8 mouse cellular contexts compared by ENCODE assay signal in genomic region chr4:95636937-95637749, GRCm38 (mm10).
DNase-seq lines count a peak whose midpoint lies in the region; ATAC-seq and TF ChIP-seq lines count a peak whose summit lies in the region.

No protein-coding gene starts in this region.

- H3K36me3 ChIP-seq in forebrain, postnatal 0 days (ENCODE audit: insufficient read depth) = no peaks in the 10 kb centered on the region
- no peaks in the 10 kb centered on the region for H3K36me3 ChIP-seq in midbrain, embryonic 13.5 days
- no peaks in the 10 kb centered on the region for H3K36me3 ChIP-seq in testis, adult 2 months (ENCODE audit: control insufficient read depth, insufficient read depth, low read length)

- peak; percentile 88 for ATAC-seq in forebrain, postnatal 0 days
- ATAC-seq in midbrain, embryonic 13.5 days = peak; percentile 50; the same call in 1 of the 2 replicates

- H3K4me1 ChIP-seq in forebrain, postnatal 0 days (ENCODE audit: insufficient read depth) = peaks cover 9% of the 10 kb centered on the region; the same call in 1 of the 2 replicates
- H3K4me1 ChIP-seq in midbrain, embryonic 13.5 days (replicated peaks) = peaks cover 11% of the 10 kb centered on the region; the same call in 1 of the 2 replicates
- H3K4me1 ChIP-seq in testis, adult 2 months (ENCODE audit: control insufficient read depth, insufficient read depth, low read length) = no peaks in the 10 kb centered on the region; the same call in 1 of the 2 replicates

- H3K4me3 ChIP-seq in forebrain, postnatal 0 days (ENCODE audit: low read depth, low read length) = no peak overlapping the region
- H3K4me3 ChIP-seq in midbrain, embryonic 13.5 days (replicated peaks) = no peak overlapping the region
- peak overlapping the region; percentile 31 for H3K4me3 ChIP-seq in testis, adult 2 months (ENCODE audit: control insufficient read depth, low read depth, low read length)

- no peaks in the 10 kb centered on the region for H3K9me3 ChIP-seq in forebrain, postnatal 0 days (ENCODE audit: low read length)
- H3K9me3 ChIP-seq in midbrain, embryonic 13.5 days = no peaks in the 10 kb centered on the region

- no peak overlapping the region for H3K9ac ChIP-seq in forebrain, postnatal 0 days
- H3K9ac ChIP-seq in midbrain, embryonic 13.5 days (replicated peaks) = no peak overlapping the region

- 13% methylated on average over 7 of the region's 7 CpGs for WGBS in forebrain, postnatal 0 days
- WGBS in midbrain, embryonic 13.5 days = 25% methylated on average over 7 of the region's 7 CpGs

- TF ChIP-seq POLR2A in testis, adult 2 months (IDR thresholded peaks at IDR 0.05; ENCODE audit: control insufficient read depth, low read depth, low read length) = no peak

- H3K27ac ChIP-seq in forebrain, postnatal 0 days (ENCODE audit: low read depth, low read length) = peak overlapping the region; percentile 54
- H3K27ac ChIP-seq in midbrain, embryonic 13.5 days = no peak overlapping the region
- peak overlapping the region; percentile 53; the same call in 1 of the 2 replicates for H3K27ac ChIP-seq in testis, adult 2 months (ENCODE audit: control insufficient read depth, insufficient read depth, low read depth, low read length)

- peak; percentile 12 to 77 for DNase-seq in urinary bladder, adult 18-20 months (ENCODE audit: low spot score in 2 of 2)
- DNase-seq in urinary bladder, postnatal 10 days (ENCODE audit: low spot score) = no peak
- DNase-seq in forebrain, postnatal 0 days = peak; percentile 76
- peak; percentile 84 for DNase-seq in heart, postnatal 4 days
- DNase-seq in layer of hippocampus, adult 9-10 months (ENCODE audit: low spot score) = peak; percentile 32
- no peak for DNase-seq in thymus, postnatal 14 days

- TF ChIP-seq CTCF in forebrain, postnatal 0 days (IDR thresholded peaks at IDR 0.05; ENCODE audit: low read depth) = no peak
- no peak for TF ChIP-seq CTCF in testis, adult 2 months (IDR thresholded peaks at IDR 0.05; ENCODE audit: control insufficient read depth, insufficient read depth, insufficient replicate concordance, low read depth, low read length)

- H3K27me3 ChIP-seq in forebrain, postnatal 0 days (ENCODE audit: insufficient read depth, low read length) = no peaks in the 10 kb centered on the region
- no peaks in the 10 kb centered on the region for H3K27me3 ChIP-seq in midbrain, embryonic 13.5 days
- no peaks in the 10 kb centered on the region for H3K27me3 ChIP-seq in testis, adult 2 months (ENCODE audit: control insufficient read depth, insufficient read depth, low read length)

- H3K4me2 ChIP-seq in forebrain, postnatal 0 days (ENCODE audit: low read depth) = no peak overlapping the region
- no peak overlapping the region for H3K4me2 ChIP-seq in midbrain, embryonic 13.5 days (replicated peaks)

Comparison
In these comparisons a context has a peak if more than half of its experiments do, and no peak if none do; other contexts are left out.
1. DNase-seq: peak in urinary bladder, adult 18-20 months (2 of 2), forebrain, postnatal 0 days (single experiment), heart, postnatal 4 days (single experiment) and layer of hippocampus, adult 9-10 months (single experiment); none in urinary bladder, postnatal 10 days (single experiment) and thymus, postnatal 14 days (single experiment).